Mouse (Mus musculus): ENCODE data around the gene Scgb1a1. TPM values are rescaled to one million over a fixed set of nuclear protein-coding genes. Genes with fewer than 3 reads are reported as not detected.
A peak's percentile ranks its signal among the peaks of the same experiment; 100 is the strongest.
"Not testable (repeated sequence)": the region's sequence is repeated elsewhere in the genome, so short reads cannot be mapped to it uniquely, and the experiment has no call there.

The Scgb1a1 gene
- polyA plus RNA-seq, 1 experiment from 2014 or later: not detected

GRCm38 (mm10) chr19:9061221-9061893 is 26.4 kb downstream of the Scgb1a1 start:
- H3K36me3 ChIP-seq: no peaks in the 10 kb centered on the region
- no peak overlapping the region for H3K4me3 ChIP-seq
- no peak overlapping the region for H3K27ac ChIP-seq
- peaks cover 8% of the 10 kb centered on the region; the same call in 1 of the 2 replicates for H3K4me1 ChIP-seq
- H3K9ac ChIP-seq: no peak overlapping the region
- H3K9me3 ChIP-seq: 0 out of 2 replicates have a peak, but pooled peaks cover 3% of the 10 kb centered on the region
- no peak overlapping the region for H3K4me2 ChIP-seq (replicated peaks)
- ATAC-seq (ENCODE audit: insufficient number of reproducible peaks, insufficient read depth, low FRiP score, low TSS enrichment): no peak
- H3K27me3 ChIP-seq: no peaks in the 10 kb centered on the region
- 91% methylated on average over 8 of the region's 8 CpGs for WGBS

- Histone ChIP-seq H3K4me3 (no peak overlapping the region), H3K36me3 (no peaks in the 10 kb centered on the region), H3K27ac (no peak overlapping the region), H3K9ac (no peak overlapping the region), H3K9me3 (0 out of 2 replicates have a peak, but pooled peaks cover 3% of the 10 kb centered on the region), H3K4me1 (no peaks in the 10 kb centered on the region), H3K27me3 (no peaks in the 10 kb centered on the region), H3K4me2 (replicated peaks) (no peak overlapping the region)
- WGBS: 64% methylated on average over 4 of the region's 4 CpGs
- ATAC-seq (ENCODE audit: insufficient number of reproducible peaks, insufficient read depth, low FRiP score, low TSS enrichment): no peak
Measured at GRCm38 (mm10) chr19:9060103-9060502, 27.7 kb downstream of the Scgb1a1 start.

GRCm38 (mm10) chr19:9059391-9059790 is 28.4 kb downstream of the Scgb1a1 start:
- Histone ChIP-seq H3K9ac (no peak overlapping the region), H3K27me3 (no peaks in the 10 kb centered on the region), H3K9me3 (0 out of 2 replicates have a peak, but pooled peaks cover 3% of the 10 kb centered on the region), H3K4me2 (replicated peaks) (no peak overlapping the region), H3K27ac (no peak overlapping the region), H3K36me3 (no peaks in the 10 kb centered on the region), H3K4me3 (no peak overlapping the region), H3K4me1 (no peaks in the 10 kb centered on the region)
- ATAC-seq (ENCODE audit: insufficient number of reproducible peaks, insufficient read depth, low FRiP score, low TSS enrichment): no peak
- 80% methylated on average over 7 of the region's 7 CpGs for WGBS

GRCm38 (mm10) chr19:9058944-9059343 is 28.8 kb downstream of the Scgb1a1 start:
- WGBS: 81% methylated on average over 4 of the region's 4 CpGs
- Histone ChIP-seq H3K36me3 (no peaks in the 10 kb centered on the region), H3K27me3 (no peaks in the 10 kb centered on the region), H3K4me1 (no peaks in the 10 kb centered on the region), H3K4me3 (no peak overlapping the region), H3K27ac (no peak overlapping the region), H3K9me3 (0 out of 2 replicates have a peak, but pooled peaks cover 3% of the 10 kb centered on the region), H3K9ac (no peak overlapping the region), H3K4me2 (replicated peaks) (no peak overlapping the region)
- ATAC-seq (ENCODE audit: insufficient number of reproducible peaks, insufficient read depth, low FRiP score, low TSS enrichment): no peak

- no peak for ATAC-seq (ENCODE audit: insufficient number of reproducible peaks, insufficient read depth, low FRiP score, low TSS enrichment)
- no peak overlapping the region for H3K4me3 ChIP-seq
- H3K9me3 ChIP-seq: 0 out of 2 replicates have a peak, but pooled peaks cover 3% of the 10 kb centered on the region
- H3K36me3 ChIP-seq: no peaks in the 10 kb centered on the region
- no peak overlapping the region for H3K9ac ChIP-seq
- H3K4me1 ChIP-seq: peaks cover 2% of the 10 kb centered on the region; the same call in 1 of the 2 replicates
- H3K27ac ChIP-seq: no peak overlapping the region
- 80% methylated on average over 1 of the region's 1 CpGs for WGBS
- H3K27me3 ChIP-seq: no peaks in the 10 kb centered on the region
- H3K4me2 ChIP-seq (replicated peaks): no peak overlapping the region
Measured at GRCm38 (mm10) chr19:9058331-9058884, 29.4 kb downstream of the Scgb1a1 start.

- Histone ChIP-seq H3K9me3 (0 out of 2 replicates have a peak, but pooled peaks cover 3% of the 10 kb centered on the region), H3K36me3 (no peaks in the 10 kb centered on the region), H3K4me2 (replicated peaks) (no peak overlapping the region), H3K9ac (no peak overlapping the region), H3K27me3 (no peaks in the 10 kb centered on the region), H3K27ac (no peak overlapping the region), H3K4me3 (no peak overlapping the region), H3K4me1 (peaks cover 10% of the 10 kb centered on the region; the same call in 1 of the 2 replicates)
- no peak for ATAC-seq (ENCODE audit: insufficient number of reproducible peaks, insufficient read depth, low FRiP score, low TSS enrichment)
Measured at GRCm38 (mm10) chr19:9057679-9058078, 30.1 kb downstream of the Scgb1a1 start.

- Histone ChIP-seq H3K4me1 (peaks cover 10% of the 10 kb centered on the region; the same call in 1 of the 2 replicates), H3K27me3 (no peaks in the 10 kb centered on the region), H3K9ac (no peak overlapping the region), H3K4me2 (replicated peaks) (no peak overlapping the region), H3K36me3 (no peaks in the 10 kb centered on the region), H3K27ac (no peak overlapping the region), H3K9me3 (no peaks in the 10 kb centered on the region), H3K4me3 (no peak overlapping the region)
- 94% methylated on average over 4 of the region's 4 CpGs for WGBS
- no peak for ATAC-seq (ENCODE audit: insufficient number of reproducible peaks, insufficient read depth, low FRiP score, low TSS enrichment)
Measured at GRCm38 (mm10) chr19:9055703-9056355, 31.9 kb downstream of the Scgb1a1 start.

GRCm38 (mm10) chr19:9055153-9055552 is 32.6 kb downstream of the Scgb1a1 start:
- H3K4me1 ChIP-seq: peaks cover 10% of the 10 kb centered on the region; the same call in 1 of the 2 replicates
- no peak overlapping the region for H3K4me3 ChIP-seq
- ATAC-seq (ENCODE audit: insufficient number of reproducible peaks, insufficient read depth, low FRiP score, low TSS enrichment): no peak
- 25% methylated on average over 2 of the region's 2 CpGs for WGBS
- H3K27ac ChIP-seq: no peak overlapping the region
- H3K36me3 ChIP-seq: no peaks in the 10 kb centered on the region
- no peaks in the 10 kb centered on the region for H3K27me3 ChIP-seq
- no peak overlapping the region for H3K4me2 ChIP-seq (replicated peaks)
- no peak overlapping the region for H3K9ac ChIP-seq
- no peaks in the 10 kb centered on the region for H3K9me3 ChIP-seq

GRCm38 (mm10) chr19:9052803-9053431 is 34.8 kb downstream of the Scgb1a1 start:
- Histone ChIP-seq H3K9me3 (no peaks in the 10 kb centered on the region), H3K4me2 (replicated peaks) (no peak overlapping the region), H3K27me3 (no peaks in the 10 kb centered on the region), H3K4me3 (no peak overlapping the region), H3K36me3 (no peaks in the 10 kb centered on the region), H3K9ac (no peak overlapping the region), H3K27ac (peak overlapping the region; percentile 38; the same call in 1 of the 2 replicates), H3K4me1 (peaks cover 11% of the 10 kb centered on the region; the same call in 1 of the 2 replicates)
- 34% methylated on average over 6 of the region's 6 CpGs for whole genome bisulfite sequencing
- peak; percentile 69; the same call in 1 of the 2 replicates for ATAC-seq (ENCODE audit: insufficient number of reproducible peaks, insufficient read depth, low FRiP score, low TSS enrichment)

GRCm38 (mm10) chr19:9051985-9052384 is 35.8 kb downstream of the Scgb1a1 start:
- H3K4me3 ChIP-seq; ATAC-seq (ENCODE audit: insufficient number of reproducible peaks, insufficient read depth, low FRiP score, low TSS enrichment); H3K27me3 ChIP-seq; H3K4me2 ChIP-seq (replicated peaks); H3K36me3 ChIP-seq; H3K9me3 ChIP-seq; H3K9ac ChIP-seq; H3K27ac ChIP-seq: not testable (repeated sequence)
- 87% methylated on average over 4 of the region's 4 CpGs for WGBS
- peaks cover 17% of the 10 kb centered on the region; the same call in 1 of the 2 replicates for H3K4me1 ChIP-seq

- Histone ChIP-seq H3K27me3 (no peaks in the 10 kb centered on the region), H3K4me2 (replicated peaks) (no peak overlapping the region), H3K4me1 (peaks cover 17% of the 10 kb centered on the region; the same call in 1 of the 2 replicates), H3K36me3 (no peaks in the 10 kb centered on the region), H3K27ac (no peak overlapping the region), H3K9ac (no peak overlapping the region), H3K9me3 (no peaks in the 10 kb centered on the region), H3K4me3 (no peak overlapping the region)
- WGBS: 71% methylated on average over 9 of the region's 9 CpGs
- ATAC-seq (ENCODE audit: insufficient number of reproducible peaks, insufficient read depth, low FRiP score, low TSS enrichment): no peak
Measured at GRCm38 (mm10) chr19:9050294-9051229, 37.2 kb downstream of the Scgb1a1 start.

Data from embryonic facial prominence, embryonic 12.5 days (tissue).